Mouse (Mus musculus): ENCODE measurements around the gene Cdk4. TPM values are rescaled to one million over a fixed set of nuclear protein-coding genes. Genes with fewer than 3 reads are reported as not detected.

The Cdk4 gene
- polyA plus RNA-seq, 1 experiment from 2014 or later, result 1,729 TPM

DNA sequence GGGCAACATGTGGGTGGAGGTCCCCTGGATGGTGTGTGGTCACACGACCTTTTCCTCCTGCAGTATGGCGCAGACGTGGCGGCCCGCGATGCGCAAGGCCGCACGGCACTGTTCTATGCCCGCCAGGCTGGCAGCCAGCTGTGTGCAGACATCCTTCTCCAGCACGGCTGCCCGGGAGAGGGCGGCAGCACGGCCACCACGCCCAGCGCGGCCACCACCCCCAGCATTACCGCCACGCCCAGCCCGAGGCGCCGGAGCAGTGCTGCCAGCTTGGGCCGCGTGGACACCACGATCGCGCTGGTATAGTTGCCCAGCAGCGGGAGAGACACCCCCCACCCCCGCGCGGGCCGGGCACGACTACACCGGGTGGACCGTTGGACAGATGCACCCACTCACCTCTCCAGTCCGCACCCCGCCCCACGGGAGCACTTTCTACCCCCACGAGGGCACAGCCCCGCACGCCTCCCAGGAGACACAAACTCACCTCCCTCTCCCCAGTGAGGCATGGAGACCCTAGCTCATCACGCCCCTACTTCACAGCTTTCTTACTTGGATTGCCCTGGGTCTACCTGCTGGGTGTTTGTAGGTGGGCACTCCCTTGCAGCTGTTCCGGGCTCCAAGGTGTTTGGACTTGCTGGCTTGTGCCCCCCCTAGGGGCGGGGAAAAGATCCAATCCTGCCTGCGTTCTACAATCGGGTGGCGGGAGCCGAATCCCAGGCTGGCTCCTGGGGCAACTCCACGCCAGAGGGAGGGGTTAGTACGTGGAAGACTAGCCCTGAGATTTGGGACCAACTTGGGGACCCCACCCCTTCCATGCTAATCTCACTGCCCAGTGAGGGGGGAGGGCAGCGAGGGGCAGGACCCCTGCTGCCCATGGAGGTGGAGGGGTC, 28.4 kb downstream of the Cdk4 start:
- Histone ChIP-seq H3K4me3 (peak overlapping the region; percentile 29), H3K9ac (replicated peaks) (peak overlapping the region; percentile 35), H3K9me3 (no peaks in the 10 kb centered on the region), H3K27ac (replicated peaks) (no peak overlapping the region), H3K4me2 (replicated peaks) (peak overlapping the region; percentile 49), H3K36me3 (peaks cover 22% of the 10 kb centered on the region), H3K27me3 (peaks cover 50% of the 10 kb centered on the region), H3K4me1 (peaks cover 31% of the 10 kb centered on the region)
- WGBS, result 8% methylated on average over 51 of the region's 51 CpGs
- peak; percentile 44 for ATAC-seq (replicated peaks)

GRCm38 (mm10) chr10:127092742-127093141, 29.4 kb downstream of the Cdk4 start:
- Histone ChIP-seq H3K36me3 (peaks cover 21% of the 10 kb centered on the region), H3K4me3 (no peak overlapping the region), H3K27ac (replicated peaks) (no peak overlapping the region), H3K4me2 (replicated peaks) (no peak overlapping the region), H3K9ac (replicated peaks) (no peak overlapping the region), H3K27me3 (peaks cover 46% of the 10 kb centered on the region), H3K9me3 (no peaks in the 10 kb centered on the region), H3K4me1 (peaks cover 31% of the 10 kb centered on the region)
- no peak for ATAC-seq (replicated peaks)
- WGBS, result 42% methylated on average over 4 of the region's 4 CpGs

DNA sequence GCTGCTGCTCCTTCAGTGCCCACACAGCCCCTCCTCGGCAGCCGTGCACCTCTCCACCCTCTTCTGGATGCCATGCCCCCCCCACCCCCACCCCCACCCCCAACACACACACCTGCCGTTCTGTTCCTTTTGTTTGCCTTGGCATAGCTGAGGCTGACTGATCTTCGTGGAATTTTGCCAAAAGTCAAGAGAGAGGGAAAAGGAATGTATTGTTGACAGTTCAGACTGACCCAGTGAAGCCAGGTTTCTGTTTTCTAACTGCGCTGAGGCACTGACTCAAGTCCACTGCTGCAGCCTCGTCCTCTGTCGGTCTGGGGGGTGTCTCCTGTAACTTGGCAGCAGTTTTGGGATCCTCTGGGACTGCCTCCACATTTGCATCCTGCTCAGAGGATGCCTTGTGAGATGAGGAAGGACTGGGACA, 31.1 kb downstream of the Cdk4 start:
- Histone ChIP-seq H3K36me3 (peaks cover 34% of the 10 kb centered on the region), H3K27ac (replicated peaks) (no peak overlapping the region; the same call in 1 of the 2 replicates), H3K27me3 (peaks cover 32% of the 10 kb centered on the region), H3K4me2 (replicated peaks) (no peak overlapping the region), H3K4me3 (no peak overlapping the region), H3K9me3 (no peaks in the 10 kb centered on the region), H3K9ac (replicated peaks) (no peak overlapping the region), H3K4me1 (peaks cover 31% of the 10 kb centered on the region)
- no peak for ATAC-seq (replicated peaks)
- 26% methylated on average over 7 of the region's 7 CpGs for WGBS

DNA sequence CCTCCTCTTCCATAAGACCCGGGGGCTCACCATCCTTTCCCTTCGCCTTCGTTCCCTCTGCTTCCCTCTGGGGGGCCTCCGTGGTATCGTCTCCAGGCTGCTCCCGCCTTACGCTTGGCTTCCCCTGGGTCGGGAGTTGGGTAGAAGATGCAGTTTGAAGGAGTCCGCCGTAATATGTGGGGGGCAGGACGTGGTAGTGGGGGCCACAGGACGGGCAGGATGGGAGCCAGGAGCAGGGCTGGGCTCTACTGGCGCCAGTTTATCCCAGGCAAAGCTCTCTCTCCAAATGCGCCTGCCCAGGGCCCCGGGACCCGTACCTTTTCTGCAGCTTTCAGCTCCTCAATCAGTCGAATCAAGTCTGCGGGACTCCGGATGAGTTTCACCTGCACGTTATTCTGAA, 35.2 kb downstream of the Cdk4 start:
- peaks cover 42% of the 10 kb centered on the region for H3K36me3 ChIP-seq
- H3K9ac ChIP-seq (replicated peaks), result no peak overlapping the region
- ATAC-seq (replicated peaks), result no peak
- no peaks in the 10 kb centered on the region for H3K9me3 ChIP-seq
- peaks cover 8% of the 10 kb centered on the region for H3K4me1 ChIP-seq
- H3K27ac ChIP-seq (replicated peaks), result no peak overlapping the region
- no peaks in the 10 kb centered on the region for H3K27me3 ChIP-seq
- 82% methylated on average over 20 of the region's 20 CpGs for WGBS
- H3K4me3 ChIP-seq, result no peak overlapping the region
- no peak overlapping the region for H3K4me2 ChIP-seq (replicated peaks)

DNA sequence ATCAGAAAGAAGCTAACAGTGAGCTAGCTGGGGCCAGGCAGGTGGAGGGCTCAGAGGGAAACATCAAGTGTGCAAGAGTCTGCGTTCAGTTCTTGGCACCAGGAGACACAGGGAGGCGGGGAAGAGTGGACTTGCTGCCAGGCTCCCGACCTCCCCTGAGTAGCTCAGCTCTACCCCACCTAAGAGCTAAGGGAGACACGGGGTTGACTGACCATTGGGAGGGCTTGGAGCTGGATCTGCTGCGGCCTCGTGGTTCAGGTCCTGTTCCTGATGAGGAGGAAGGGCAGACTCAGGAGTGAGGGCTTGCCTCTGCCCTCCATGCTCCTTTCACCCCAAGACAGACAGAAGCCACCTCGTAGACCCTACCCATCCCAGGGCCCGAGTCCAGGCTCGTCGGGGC, 35.9 kb downstream of the Cdk4 start:
- H3K4me3 ChIP-seq, result no peak overlapping the region
- ATAC-seq (replicated peaks), result no peak
- H3K9me3 ChIP-seq, result no peaks in the 10 kb centered on the region
- H3K27me3 ChIP-seq, result no peaks in the 10 kb centered on the region
- no peak overlapping the region for H3K27ac ChIP-seq (replicated peaks)
- no peak overlapping the region for H3K4me2 ChIP-seq (replicated peaks)
- no peak overlapping the region for H3K9ac ChIP-seq (replicated peaks)
- H3K36me3 ChIP-seq, result peaks cover 43% of the 10 kb centered on the region
- 87% methylated on average over 10 of the region's 10 CpGs for WGBS
- H3K4me1 ChIP-seq, result peaks cover 4% of the 10 kb centered on the region

GRCm38 (mm10) chr10:127099868-127100267, 36.5 kb downstream of the Cdk4 start:
- Histone ChIP-seq H3K9ac (replicated peaks) (no peak overlapping the region), H3K27me3 (no peaks in the 10 kb centered on the region), H3K9me3 (no peaks in the 10 kb centered on the region), H3K4me1 (no peaks in the 10 kb centered on the region), H3K36me3 (peaks cover 46% of the 10 kb centered on the region), H3K4me2 (replicated peaks) (no peak overlapping the region), H3K4me3 (no peak overlapping the region), H3K27ac (replicated peaks) (no peak overlapping the region)
- WGBS, result 92% methylated on average over 15 of the region's 15 CpGs
- no peak for ATAC-seq (replicated peaks)

- 90% methylated on average over 8 of the region's 8 CpGs for WGBS
- no peak for ATAC-seq (replicated peaks)
- H3K9me3 ChIP-seq, result no peaks in the 10 kb centered on the region
- H3K9ac ChIP-seq (replicated peaks), result no peak overlapping the region
- no peaks in the 10 kb centered on the region for H3K27me3 ChIP-seq
- H3K4me1 ChIP-seq, result no peaks in the 10 kb centered on the region
- H3K36me3 ChIP-seq, result peaks cover 48% of the 10 kb centered on the region
- no peak overlapping the region for H3K4me2 ChIP-seq (replicated peaks)
- no peak overlapping the region for H3K4me3 ChIP-seq
- no peak overlapping the region for H3K27ac ChIP-seq (replicated peaks)
These were observed 37.1 kb downstream of the Cdk4 start for GRCm38 (mm10) chr10:127100414-127100813.

- Histone ChIP-seq H3K27ac (replicated peaks) (no peak overlapping the region), H3K36me3 (peaks cover 44% of the 10 kb centered on the region), H3K4me2 (replicated peaks) (no peak overlapping the region), H3K4me1 (no peaks in the 10 kb centered on the region), H3K27me3 (no peaks in the 10 kb centered on the region), H3K9ac (replicated peaks) (no peak overlapping the region), H3K9me3 (no peaks in the 10 kb centered on the region), H3K4me3 (no peak overlapping the region)
- WGBS, result 88% methylated on average over 6 of the region's 6 CpGs
- no peak for ATAC-seq (replicated peaks)
These were observed 37.8 kb downstream of the Cdk4 start for GRCm38 (mm10) chr10:127101151-127101550.

- peaks cover 35% of the 10 kb centered on the region for H3K36me3 ChIP-seq
- no peak overlapping the region for H3K27ac ChIP-seq (replicated peaks)
- H3K27me3 ChIP-seq, result no peaks in the 10 kb centered on the region
- no peaks in the 10 kb centered on the region for H3K4me1 ChIP-seq
- no peak overlapping the region for H3K4me3 ChIP-seq
- no peaks in the 10 kb centered on the region for H3K9me3 ChIP-seq
- no peak overlapping the region for H3K9ac ChIP-seq (replicated peaks)
- no peak overlapping the region for H3K4me2 ChIP-seq (replicated peaks)
- ATAC-seq (replicated peaks), result no peak
- WGBS, result 92% methylated on average over 7 of the region's 7 CpGs
These were observed 40.3 kb downstream of the Cdk4 start for GRCm38 (mm10) chr10:127103631-127104030.

- H3K9ac ChIP-seq (replicated peaks), result no peak overlapping the region
- peaks cover 25% of the 10 kb centered on the region for H3K36me3 ChIP-seq
- H3K9me3 ChIP-seq, result no peaks in the 10 kb centered on the region
- 93% methylated on average over 16 of the region's 16 CpGs for WGBS
- H3K27ac ChIP-seq (replicated peaks), result no peak overlapping the region
- H3K4me1 ChIP-seq, result no peaks in the 10 kb centered on the region
- no peak for ATAC-seq (replicated peaks)
- no peak overlapping the region for H3K4me2 ChIP-seq (replicated peaks)
- H3K27me3 ChIP-seq, result no peaks in the 10 kb centered on the region
- H3K4me3 ChIP-seq, result no peak overlapping the region
These were observed 44.4 kb downstream of the Cdk4 start for GRCm38 (mm10) chr10:127107563-127108261.

DNA sequence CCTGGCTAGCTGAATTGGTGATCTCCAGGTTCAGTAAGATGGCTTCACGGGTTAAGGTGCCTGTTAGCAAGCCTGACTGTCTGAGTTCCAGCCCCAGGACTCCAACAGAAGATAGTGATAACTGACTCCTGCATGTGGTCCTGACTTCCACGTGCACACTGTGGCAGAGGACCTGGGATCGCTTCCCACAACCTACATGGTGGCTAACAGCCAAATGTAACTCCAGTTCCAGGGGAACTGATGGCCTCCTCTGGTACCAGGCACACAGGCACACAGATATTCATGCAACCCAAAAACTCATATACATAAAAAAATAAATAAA, 44.9 kb downstream of the Cdk4 start:
- ATAC-seq (replicated peaks), result no peak

GRCm38 (mm10) chr10:127111001-127111887, 47.9 kb downstream of the Cdk4 start:
- H3K27me3 ChIP-seq, result no peaks in the 10 kb centered on the region
- H3K4me2 ChIP-seq (replicated peaks), result no peak overlapping the region
- peaks cover 30% of the 10 kb centered on the region for H3K36me3 ChIP-seq
- no peak overlapping the region for H3K9ac ChIP-seq (replicated peaks)
- ATAC-seq (replicated peaks), result no peak
- H3K4me1 ChIP-seq, result no peaks in the 10 kb centered on the region
- no peak overlapping the region for H3K27ac ChIP-seq (replicated peaks)
- H3K4me3 ChIP-seq, result no peak overlapping the region
- no peaks in the 10 kb centered on the region for H3K9me3 ChIP-seq
- WGBS, result 91% methylated on average over 15 of the region's 15 CpGs

More for the DNA sequence above, 44.9 kb downstream of the Cdk4 start:
- WGBS, result 82% methylated on average over 3 of the region's 3 CpGs
- Histone ChIP-seq H3K9me3 (no peaks in the 10 kb centered on the region), H3K27ac (replicated peaks) (no peak overlapping the region), H3K27me3 (no peaks in the 10 kb centered on the region), H3K36me3 (peaks cover 28% of the 10 kb centered on the region), H3K9ac (replicated peaks) (no peak overlapping the region), H3K4me2 (replicated peaks) (no peak overlapping the region), H3K4me1 (no peaks in the 10 kb centered on the region), H3K4me3 (no peak overlapping the region)

Data from forebrain, embryonic 15.5 days (tissue).